ENCODE assay signal across 8 mouse cellular contexts in genomic region chr5:98328848-98329624, GRCm38 (mm10). TPM values are rescaled to one million over a fixed set of nuclear protein-coding genes. Genes with fewer than 3 reads are reported as not detected.
DNase-seq lines count a peak whose midpoint lies in the region; ATAC-seq lines count a peak whose summit lies in the region.

Cfap299 (plus strand) TSS chr5:98329304.

- H3K27me3 ChIP-seq in forebrain, embryonic 13.5 days, result peaks cover 17% of the 10 kb centered on the region
- no peaks in the 10 kb centered on the region for H3K27me3 ChIP-seq in liver, embryonic 15.5 days
- peaks cover 22% of the 10 kb centered on the region for H3K27me3 ChIP-seq in neural tube, embryonic 13.5 days

- H3K4me3 ChIP-seq in forebrain, embryonic 13.5 days, result peak within 1 kb of the TSS; percentile 57
- H3K4me3 ChIP-seq in liver, embryonic 15.5 days (replicated peaks), result peak within 1 kb of the TSS; percentile 56
- H3K4me3 ChIP-seq in neural tube, embryonic 13.5 days, result peak within 1 kb of the TSS; percentile 58

- DNase-seq in CD4-positive helper T cell, adult 2 months (ENCODE audit: low read depth, low spot score), result peak; percentile 67
- peak; percentile 13 for DNase-seq in c-Kit-positive CD71-positive TER-119-negative erythroid progenitor cells, embryonic 14.5 days (ENCODE audit: low read depth)
- peak; percentile 83 to 87 for DNase-seq in heart, postnatal 10 days
- peak; percentile 89 to 91 for DNase-seq in kidney, postnatal 4 days
- DNase-seq in telencephalon, adult 2 months (ENCODE audit: low read depth, low spot score), result peak; percentile 27

- peak; percentile 95 for ATAC-seq in forebrain, embryonic 13.5 days
- ATAC-seq in liver, embryonic 15.5 days (ENCODE audit: insufficient read depth), result peak; percentile 84
- peak; percentile 94 for ATAC-seq in neural tube, embryonic 13.5 days (ENCODE audit: low read depth)

- WGBS in forebrain, embryonic 13.5 days, result 2% methylated on average over 46 of the region's 46 CpGs
- WGBS in liver, embryonic 15.5 days (ENCODE audit: insufficient replicate concordance), result 2% methylated on average over 46 of the region's 46 CpGs
- 1% methylated on average over 46 of the region's 46 CpGs for WGBS in neural tube, embryonic 13.5 days

- no peaks in the 10 kb centered on the region for H3K36me3 ChIP-seq in forebrain, embryonic 13.5 days (ENCODE audit: poor library complexity, severe bottlenecking)
- no peaks in the 10 kb centered on the region for H3K36me3 ChIP-seq in liver, embryonic 15.5 days (replicated peaks)
- no peaks in the 10 kb centered on the region for H3K36me3 ChIP-seq in neural tube, embryonic 13.5 days

- H3K4me2 ChIP-seq in forebrain, embryonic 13.5 days, result peak within 1 kb of the TSS; percentile 89
- H3K4me2 ChIP-seq in liver, embryonic 15.5 days, result peak within 1 kb of the TSS; percentile 73
- H3K4me2 ChIP-seq in neural tube, embryonic 13.5 days, result peak within 1 kb of the TSS; percentile 91

- H3K27ac ChIP-seq in forebrain, embryonic 13.5 days, result no peak within 1 kb of the TSS
- H3K27ac ChIP-seq in liver, embryonic 15.5 days (replicated peaks), result no peak within 1 kb of the TSS
- H3K27ac ChIP-seq in neural tube, embryonic 13.5 days (replicated peaks), result no peak within 1 kb of the TSS

- no peaks in the 10 kb centered on the region for H3K9me3 ChIP-seq in forebrain, embryonic 13.5 days (replicated peaks)
- no peaks in the 10 kb centered on the region for H3K9me3 ChIP-seq in liver, embryonic 15.5 days (replicated peaks)
- no peaks in the 10 kb centered on the region for H3K9me3 ChIP-seq in neural tube, embryonic 13.5 days

- intact Hi-C loops in heart, postnatal 10 days (cut with DNase I), result loop anchor here (1.0 to 10.0 kb wide), 2 partner anchors 144 to 1203 kb away; no protein-coding TSS in a partner anchor

- H3K4me1 ChIP-seq in forebrain, embryonic 13.5 days, result 0 out of 2 replicates have a peak, but pooled peaks cover 4% of the 10 kb centered on the region
- H3K4me1 ChIP-seq in liver, embryonic 15.5 days (replicated peaks), result 0 out of 2 replicates have a peak, but pooled peaks cover 5% of the 10 kb centered on the region
- no peaks in the 10 kb centered on the region for H3K4me1 ChIP-seq in neural tube, embryonic 13.5 days (replicated peaks)

- H3K9ac ChIP-seq in forebrain, embryonic 13.5 days, result peak within 1 kb of the TSS; percentile 60
- H3K9ac ChIP-seq in liver, embryonic 15.5 days, result no peak within 1 kb of the TSS
- H3K9ac ChIP-seq in neural tube, embryonic 13.5 days, result peak within 1 kb of the TSS; percentile 66

RNA-seq across cellular contexts. Expression of gene Cfap299, which starts in this region (rescaled TPM):
- 1.1 and 1.7 TPM in 2 replicates for polyA plus RNA-seq in forebrain, embryonic 13.5 days (2015; fragmentation: Nextera tagmentation; extraction: Ambion mirVana)
- not detected for total RNA-seq in heart, postnatal 10 days (2021)
- polyA plus RNA-seq in liver, embryonic 15.5 days (2015; fragmentation: Nextera tagmentation; extraction: Ambion mirVana), result not detected in 2 replicates
- 0.61 TPM in 2 replicates for polyA plus RNA-seq in neural tube, embryonic 13.5 days (2015; fragmentation: Nextera tagmentation; extraction: Ambion mirVana)

Comparison
In these comparisons a context has a peak if more than half of its experiments do, and no peak if none do; other contexts are left out.
1. Peak in DNase-seq in heart, postnatal 10 days; RNA of the gene not detected or under 1 TPM.
2. Peak in ATAC-seq, H3K4me3 ChIP-seq and H3K4me2 ChIP-seq in liver, embryonic 15.5 days; RNA of the gene not detected or under 1 TPM.
3. Peak in ATAC-seq, H3K4me3 ChIP-seq, H3K9ac ChIP-seq and H3K4me2 ChIP-seq in neural tube, embryonic 13.5 days; RNA of the gene not detected or under 1 TPM.
4. DNase-seq: peak in every context shown above with its lines; median percentile 90 in kidney, postnatal 4 days; 85 in heart, postnatal 10 days; 67 in CD4-positive helper T cell, adult 2 months; 27 in telencephalon, adult 2 months; 13 in c-Kit-positive CD71-positive TER-119-negative erythroid progenitor cells, embryonic 14.5 days.